Mouse (Mus musculus) forebrain, postnatal 0 days (tissue): ENCODE results near the gene Crybg1. TPM values are rescaled to one million over a fixed set of nuclear protein-coding genes. Genes with fewer than 3 reads are reported as not detected.
A peak's percentile ranks its signal among the peaks of the same experiment; 100 is the strongest.

Experiments
- ATAC-seq: fragments of 200-750 bp; cut with Nextera tagmentation; 2 replicates; pipeline ENCODE4 v1.8.0; 2017; ENCODE audit warnings: mild to moderate bottlenecking, moderate library complexity
- DNase-seq: peaks from one replicate; pipeline ENCODE4 v3.0.0-alpha.2; 2015
- H3K27ac ChIP-seq: fragments of 300-500 bp; sonication (generic); 2 replicates; pipeline ENCODE4 v1.5.1; 2014; ENCODE audit warnings: low read depth, mild to moderate bottlenecking, antibody characterized with exemption, low read length, moderate library complexity, mixed read lengths
- H3K27me3 ChIP-seq: fragments of 300-500 bp; sonication (generic); 2 replicates; pipeline ENCODE4 v1.6.1; 2014; ENCODE audit warnings: mild to moderate bottlenecking, low read length, mixed read lengths; ENCODE audit not compliant: insufficient read depth
- H3K36me3 ChIP-seq: fragments of 300-500 bp; sonication (generic); 2 replicates; pipeline ENCODE4 v1.6.1; 2014; ENCODE audit warnings: mild to moderate bottlenecking, moderate library complexity; ENCODE audit not compliant: insufficient read depth
- H3K4me1 ChIP-seq: fragments of 300-500 bp; sonication (generic); 2 replicates; pipeline ENCODE4 v1.6.1; 2014; ENCODE audit warnings: antibody characterized with exemption; ENCODE audit not compliant: insufficient read depth
- H3K4me2 ChIP-seq: fragments of 300-500 bp; sonication (generic); 2 replicates; pipeline ENCODE4 v1.6.1; 2014; ENCODE audit warnings: low read depth, mild to moderate bottlenecking, moderate library complexity
- H3K4me3 ChIP-seq: fragments of 300-500 bp; sonication (generic); 2 replicates; pipeline ENCODE4 v1.5.1; 2014; ENCODE audit warnings: low read depth, low read length, mixed read lengths
- H3K9ac ChIP-seq: fragments of 300-500 bp; sonication (generic); 2 replicates; pipeline ENCODE4 v1.6.1; 2014; ENCODE audit warnings: mild to moderate bottlenecking
- H3K9me3 ChIP-seq: fragments of 300-500 bp; sonication (generic); 2 replicates; pipeline ENCODE4 v1.6.1; 2016; ENCODE audit warnings: low read length
- CTCF ChIP-seq: sonication (generic); IDR thresholded peaks from 2 replicates; pipeline ENCODE4 v1.5.1; 2016; ENCODE audit warnings: antibody characterized with exemption, control low read depth, low read depth
- WGBS: fragments of 180-500 bp; shearing (Covaris S2); extraction: QIAGEN DNeasy Blood & Tissue Kit; methylation state at CpG from one replicate; pipeline ENCODE4 v1.1.7; 2014; 5-methylcytosine and 5-hydroxymethylcytosine counted together
- polyA plus RNA-seq: library from polyadenylated mRNA; unstranded; fragments of >200 nt; fragmentation: Nextera tagmentation; extraction: Ambion mirVana; gene quantifications from 2 replicates; pipeline ENCODE4 v1.2.1, GENCODE M21; 2015
- total RNA-seq: library from RNA; depleted of rRNA; stranded (reverse); fragments of >200 nt; gene quantifications from 2 replicates; pipeline ENCODE4 v1.2.3, GENCODE M21; 2014

Gene Crybg1
- total and polyA plus RNA-seq, 2 experiments from 2014 or later = 0.25 to 0.90 TPM

DNA sequence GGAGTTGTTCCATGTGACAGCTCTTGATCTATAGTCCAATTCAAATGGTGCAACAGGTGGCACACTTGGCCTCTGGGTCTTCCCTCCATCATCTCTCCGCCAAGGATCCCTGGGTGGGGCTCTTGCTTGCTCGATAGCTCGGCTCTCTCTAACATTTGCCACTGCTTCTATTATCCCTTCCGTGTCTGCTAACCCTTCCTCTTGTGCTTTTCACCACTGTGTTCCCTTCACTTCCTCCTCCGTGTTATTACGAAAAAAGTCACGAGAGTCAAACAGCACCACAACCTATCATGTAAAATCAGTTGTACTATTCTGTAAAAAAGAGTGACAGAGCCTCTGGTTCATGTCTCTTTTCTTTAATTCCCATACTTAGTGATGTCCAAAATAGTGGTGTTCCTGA lies 137.2 kb downstream of the Crybg1 start:
- H3K4me3 ChIP-seq = no peak overlapping the region
- 0 out of 2 replicates have a peak, but pooled peaks cover under 1% of the 10 kb centered on the region for H3K27me3 ChIP-seq
- WGBS = 88% methylated on average over 7 of the region's 7 CpGs
- no peak overlapping the region for H3K27ac ChIP-seq
- no peak overlapping the region for H3K4me2 ChIP-seq
- ATAC-seq (no peak), DNase-seq (no peak)
- no peak for TF ChIP-seq CTCF
- H3K36me3 ChIP-seq = no peaks in the 10 kb centered on the region
- H3K9me3 ChIP-seq = no peaks in the 10 kb centered on the region
- no peaks in the 10 kb centered on the region for H3K4me1 ChIP-seq
- no peak overlapping the region for H3K9ac ChIP-seq

DNA sequence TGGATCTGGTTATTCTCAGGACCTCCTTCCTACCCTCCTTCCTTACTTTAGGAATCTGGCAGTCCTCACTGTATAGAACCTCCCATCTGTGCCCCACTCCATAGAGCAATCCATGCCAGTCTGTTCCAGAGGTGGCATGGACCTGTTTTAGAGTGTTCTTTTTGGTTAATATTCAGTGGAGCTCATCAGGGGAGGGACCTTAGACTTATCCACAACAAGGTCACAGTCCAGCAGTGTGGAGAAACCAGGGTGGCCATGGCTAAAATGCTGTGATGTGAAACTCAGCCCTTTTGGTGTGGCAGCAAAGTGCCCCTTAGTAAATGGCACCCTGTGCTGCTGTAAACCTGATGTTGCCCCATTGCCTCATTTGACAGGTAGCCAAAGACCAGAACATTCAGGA lies 139.8 kb downstream of the Crybg1 start:
- H3K4me2 ChIP-seq = no peak overlapping the region
- H3K36me3 ChIP-seq = no peaks in the 10 kb centered on the region
- peaks cover 27% of the 10 kb centered on the region for H3K27me3 ChIP-seq
- TF ChIP-seq CTCF = no peak
- ATAC-seq (no peak), DNase-seq (no peak)
- H3K9ac ChIP-seq = no peak overlapping the region
- H3K27ac ChIP-seq = no peak overlapping the region
- peaks cover 2% of the 10 kb centered on the region; the same call in 1 of the 2 replicates for H3K4me1 ChIP-seq
- no peaks in the 10 kb centered on the region for H3K9me3 ChIP-seq
- H3K4me3 ChIP-seq = no peak overlapping the region

DNA sequence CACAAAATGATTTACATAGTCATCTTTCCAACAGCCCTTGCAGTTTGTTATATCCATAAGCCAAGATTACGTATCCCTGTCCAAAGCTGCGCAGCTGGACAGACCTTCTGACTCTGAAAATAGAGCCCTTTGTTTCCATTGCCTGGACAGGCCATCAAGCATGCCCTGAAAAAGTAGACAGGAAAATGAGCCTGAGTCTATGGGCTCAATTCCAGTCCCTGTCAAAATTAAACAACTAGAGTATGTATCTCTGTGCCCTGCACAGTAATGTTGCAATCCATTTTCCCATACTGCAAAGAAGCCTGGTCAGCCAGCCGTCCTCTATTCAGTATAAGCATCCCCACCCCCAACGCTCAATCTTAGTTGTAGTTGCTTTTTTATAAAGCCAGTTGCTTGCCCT lies 141.8 kb downstream of the Crybg1 start:
- H3K4me3 ChIP-seq = no peak overlapping the region
- no peaks in the 10 kb centered on the region for H3K36me3 ChIP-seq
- DNase-seq (no peak), ATAC-seq (no peak)
- H3K27ac ChIP-seq = no peak overlapping the region
- no peak for TF ChIP-seq CTCF
- peaks cover 2% of the 10 kb centered on the region; the same call in 1 of the 2 replicates for H3K4me1 ChIP-seq
- 82% methylated on average over 4 of the region's 4 CpGs for WGBS
- H3K9me3 ChIP-seq = no peaks in the 10 kb centered on the region
- H3K4me2 ChIP-seq = no peak overlapping the region
- H3K27me3 ChIP-seq = peaks cover 47% of the 10 kb centered on the region
- H3K9ac ChIP-seq = no peak overlapping the region

DNA sequence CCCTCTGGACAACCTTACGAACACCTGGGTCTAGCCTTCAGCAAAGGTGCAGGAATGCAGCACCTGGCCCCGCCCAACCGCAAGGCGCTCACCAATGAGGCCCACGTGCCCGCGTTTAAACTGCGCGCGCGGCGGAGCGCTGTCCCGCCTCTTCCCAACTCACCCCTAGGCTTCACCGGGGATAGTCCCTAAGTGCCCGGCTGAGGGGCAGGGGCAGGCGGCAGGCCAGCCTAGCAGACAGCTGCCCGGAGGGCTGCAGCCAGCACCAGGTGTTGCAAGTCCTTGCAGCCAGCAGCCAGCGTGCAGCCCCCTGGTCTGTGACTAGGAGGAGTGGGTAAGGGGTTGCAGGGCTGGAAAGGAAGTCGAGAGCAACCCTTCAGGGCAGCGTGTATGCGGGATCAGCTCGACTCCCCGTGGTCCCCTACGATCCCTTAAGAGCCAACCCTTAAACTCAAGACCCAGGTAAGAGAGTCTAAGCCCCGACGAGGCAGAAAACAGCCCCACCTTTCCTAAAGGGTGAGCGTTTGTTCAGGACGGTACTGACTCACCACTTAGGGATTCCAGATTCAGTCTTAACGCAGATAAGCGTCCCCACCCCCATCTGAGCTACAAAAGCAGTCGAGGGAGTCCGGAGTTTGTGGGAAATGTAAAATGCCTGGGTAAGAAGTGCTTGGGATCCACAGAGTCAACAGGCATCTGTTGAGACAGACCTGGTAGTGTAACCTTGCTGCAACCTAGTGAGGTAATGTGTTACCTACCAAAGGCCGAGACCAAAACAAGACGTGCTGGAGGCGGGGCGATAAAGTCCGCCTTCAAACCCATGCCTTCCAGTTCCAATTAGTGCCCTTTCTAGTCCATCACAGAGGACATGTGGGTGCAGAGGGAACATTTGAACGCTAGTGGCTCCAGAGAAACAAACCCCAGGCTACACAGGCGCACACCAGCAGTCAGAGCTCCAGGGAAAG lies 142.7 kb downstream of the Crybg1 start:
- Histone ChIP-seq H3K4me3 (peak overlapping the region; percentile 29), H3K9me3 (no peaks in the 10 kb centered on the region), H3K36me3 (no peaks in the 10 kb centered on the region), H3K4me2 (peak overlapping the region; percentile 50), H3K9ac (peak overlapping the region; percentile 22; the same call in 1 of the 2 replicates), H3K27me3 (peaks cover 49% of the 10 kb centered on the region), H3K4me1 (peaks cover 2% of the 10 kb centered on the region; the same call in 1 of the 2 replicates), H3K27ac (no peak overlapping the region)
- peak; percentile 16 for DNase-seq
- ATAC-seq = peak; percentile 59; the same call in 1 of the 2 replicates
- TF ChIP-seq CTCF = no peak; the same call in 1 of the 2 replicates
- WGBS = 2% methylated on average over 40 of the region's 40 CpGs

DNA sequence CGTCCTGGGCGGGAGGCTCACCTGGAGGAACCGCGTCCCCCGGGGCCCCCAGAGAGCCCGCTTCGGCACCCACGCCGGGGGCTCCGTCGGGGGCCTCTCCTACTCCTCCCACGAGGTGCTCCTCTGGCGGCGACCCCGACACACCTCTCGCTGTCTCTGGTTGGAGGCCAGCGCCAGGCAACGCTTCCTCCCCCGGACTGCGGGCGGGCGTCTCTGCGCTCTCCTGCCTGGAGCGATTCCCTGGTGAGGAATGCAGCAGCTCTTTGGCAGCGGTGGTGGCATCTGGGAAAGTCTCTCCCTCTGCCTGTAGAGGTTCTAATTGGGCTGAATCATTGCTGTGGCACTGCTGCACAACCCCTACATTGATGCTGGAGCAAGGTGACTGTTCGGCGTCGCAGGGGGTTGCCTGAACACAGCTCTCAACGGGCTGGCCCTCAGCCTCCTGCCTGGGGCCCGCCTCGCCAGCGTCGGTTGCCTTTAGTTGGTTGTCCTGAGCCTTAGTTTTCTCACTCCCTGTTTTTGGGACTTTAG lies 144.4 kb downstream of the Crybg1 start:
- Histone ChIP-seq H3K9me3 (no peaks in the 10 kb centered on the region), H3K4me2 (peak overlapping the region; percentile 58), H3K4me1 (peaks cover 2% of the 10 kb centered on the region; the same call in 1 of the 2 replicates), H3K27me3 (peaks cover 49% of the 10 kb centered on the region), H3K27ac (no peak overlapping the region), H3K36me3 (no peaks in the 10 kb centered on the region), H3K9ac (no peak overlapping the region), H3K4me3 (peak overlapping the region; percentile 38)
- ATAC-seq (peak; percentile 21; the same call in 1 of the 2 replicates), DNase-seq (no peak)
- no peak for TF ChIP-seq CTCF
- 1% methylated on average over 28 of the region's 33 CpGs for WGBS

DNA sequence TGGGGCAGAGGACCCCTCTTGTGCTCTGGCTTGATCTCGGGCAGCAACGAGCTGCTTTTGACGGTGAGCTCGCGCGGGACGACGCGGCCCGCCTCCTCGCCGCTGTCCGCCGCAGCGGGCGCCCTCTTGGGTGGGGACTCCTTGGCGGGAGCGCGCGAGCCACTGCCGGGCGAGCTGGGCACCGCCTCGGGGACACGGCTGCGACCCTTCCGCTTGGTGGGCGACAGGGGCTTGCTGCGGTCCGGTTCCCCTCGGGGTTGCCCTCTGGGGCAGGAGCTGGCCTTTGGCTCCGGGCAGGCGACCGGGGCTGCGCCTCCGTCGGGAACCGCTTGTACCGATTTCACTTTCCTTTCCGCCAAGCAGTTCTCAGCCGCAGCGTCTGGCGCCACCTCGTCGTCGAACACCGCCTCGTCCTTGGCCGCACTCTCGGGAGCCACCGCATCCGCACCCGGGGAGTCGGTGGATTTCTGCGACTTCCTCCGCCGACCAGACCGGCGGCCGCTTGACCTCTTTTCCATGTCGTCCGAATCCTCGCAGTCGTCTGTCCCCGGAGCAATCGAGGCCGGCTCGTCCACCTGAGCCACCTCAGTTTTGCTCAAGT lies 145.0 kb downstream of the Crybg1 start:
- WGBS = 3% methylated on average over 61 of the region's 68 CpGs
- DNase-seq = peak; percentile 49
- Histone ChIP-seq H3K9ac (no peak overlapping the region), H3K36me3 (no peaks in the 10 kb centered on the region), H3K4me3 (peak overlapping the region; percentile 38), H3K27me3 (peaks cover 49% of the 10 kb centered on the region), H3K4me1 (peaks cover 2% of the 10 kb centered on the region; the same call in 1 of the 2 replicates), H3K4me2 (peak overlapping the region; percentile 58), H3K9me3 (no peaks in the 10 kb centered on the region), H3K27ac (no peak overlapping the region)
- peak; percentile 51; the same call in 1 of the 2 replicates for ATAC-seq
- peak; percentile 33; the same call in 1 of the 2 replicates for TF ChIP-seq CTCF
